Mouse (Mus musculus) common myeloid progenitor, adult 5-6 weeks (primary cell): ENCODE data around the gene Fam193a. TPM values are rescaled to one million over a fixed set of nuclear protein-coding genes. Genes with fewer than 3 reads are reported as not detected.

ENCODE experiments used
- ATAC-seq: replicated peaks from 2 replicates; pipeline ENCODE4 v1.8.0; 2016; ENCODE audit warnings: low read depth, mild to moderate bottlenecking, moderate TSS enrichment, inconsistent platforms; ENCODE audit not compliant: poor library complexity, severe bottlenecking
- total RNA-seq: library from RNA; stranded (forward); fragments of 200-1000, 187-1606 nt; gene quantifications from 2 replicates; pipeline ENCODE4 v1.2.3, GENCODE M21; 2017

Gene Fam193a
- total RNA-seq, 1 experiment from 2014 or later: 32.7 TPM

DNA sequence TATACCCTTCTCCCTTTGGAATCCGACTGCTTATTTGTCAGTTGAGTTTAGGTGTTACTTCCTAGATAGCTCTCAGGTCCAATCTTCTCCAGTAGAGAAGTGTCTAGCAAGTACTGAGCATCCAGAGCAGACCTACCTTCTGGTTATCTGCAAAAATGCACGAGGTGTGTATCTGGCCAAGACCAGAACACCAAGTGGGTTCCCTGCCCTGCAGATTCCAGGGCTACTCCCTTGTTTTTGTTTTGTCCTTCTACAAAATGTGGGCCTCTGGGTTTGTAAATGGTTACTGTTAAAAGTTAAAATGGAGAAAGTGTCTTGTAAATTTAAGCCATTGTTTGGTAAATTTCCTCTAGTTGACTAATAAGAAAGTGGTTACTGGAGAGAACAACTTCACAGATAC lies 70.0 kb downstream of the Fam193a start:
- no peak for ATAC-seq

DNA sequence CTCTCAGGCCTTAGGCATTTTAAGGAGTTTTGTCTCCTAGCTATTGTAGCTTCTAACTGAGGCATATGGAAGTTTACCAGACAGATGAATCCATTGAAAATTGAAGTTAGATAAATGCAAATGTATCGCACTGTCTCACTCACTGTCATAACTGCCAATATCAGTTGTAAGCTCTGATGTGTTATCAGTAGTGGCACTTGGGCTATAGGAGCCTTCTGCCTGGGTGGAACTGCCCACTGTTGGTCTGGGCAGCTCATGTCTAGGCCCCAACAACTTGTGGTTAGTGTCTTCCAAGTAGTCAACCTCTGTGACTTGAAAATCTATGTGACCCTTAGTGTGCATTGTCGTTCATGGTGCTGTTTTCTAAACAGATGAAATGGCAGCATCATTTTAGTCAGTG lies 72.1 kb downstream of the Fam193a start:
- ATAC-seq: no peak

DNA sequence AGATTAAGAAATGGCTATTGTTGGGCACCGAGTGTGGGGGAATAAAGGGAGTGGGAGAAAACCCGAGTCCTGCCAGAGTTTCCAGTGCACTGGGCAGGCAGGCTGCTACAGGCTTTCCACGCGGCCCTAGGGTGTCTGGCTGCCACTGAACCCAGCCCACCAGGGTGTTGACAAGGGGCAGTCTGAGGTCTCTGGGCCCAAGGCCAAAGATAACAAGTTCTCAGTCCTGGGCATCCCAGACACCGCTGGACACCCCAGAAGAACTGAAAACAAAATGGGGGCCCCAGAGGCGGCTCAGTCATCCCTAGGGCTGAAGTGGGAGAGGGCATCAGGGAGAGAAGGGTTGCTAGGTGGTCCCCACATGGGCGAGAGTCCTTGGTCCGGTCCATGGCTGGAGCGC lies 76.5 kb downstream of the Fam193a start:
- no peak for ATAC-seq

- ATAC-seq: no peak
These were observed 89.3 kb downstream of the Fam193a start for GRCm38 (mm10) chr5:34458994-34459393.

DNA sequence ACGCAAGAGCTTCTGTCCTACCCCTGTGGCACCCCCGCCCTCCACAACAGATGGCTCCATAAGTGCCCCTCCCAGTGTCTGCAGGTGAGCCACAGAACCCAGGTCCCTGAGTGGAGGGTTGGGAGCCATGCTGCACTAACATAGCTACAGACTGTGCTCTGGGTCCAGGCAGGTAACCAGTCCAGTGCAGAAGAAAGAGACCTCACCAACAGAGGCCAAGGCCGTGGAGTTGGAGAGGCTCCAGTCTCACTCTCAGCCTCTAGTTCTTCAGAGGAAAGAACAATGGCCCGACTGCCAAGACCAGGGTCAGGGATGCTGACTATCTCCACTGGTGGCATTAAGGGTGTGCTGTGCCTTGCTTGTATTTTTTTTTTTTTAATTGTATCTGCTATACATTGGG lies 91.6 kb downstream of the Fam193a start:
- no peak for ATAC-seq

GRCm38 (mm10) chr5:34461841-34462240 lies 92.1 kb downstream of the Fam193a start:
- no peak for ATAC-seq

- no peak for ATAC-seq
These were observed 96.3 kb downstream of the Fam193a start for GRCm38 (mm10) chr5:34466079-34466478.

- ATAC-seq: no peak
These were observed 96.9 kb downstream of the Fam193a start for GRCm38 (mm10) chr5:34466648-34467047.

DNA sequence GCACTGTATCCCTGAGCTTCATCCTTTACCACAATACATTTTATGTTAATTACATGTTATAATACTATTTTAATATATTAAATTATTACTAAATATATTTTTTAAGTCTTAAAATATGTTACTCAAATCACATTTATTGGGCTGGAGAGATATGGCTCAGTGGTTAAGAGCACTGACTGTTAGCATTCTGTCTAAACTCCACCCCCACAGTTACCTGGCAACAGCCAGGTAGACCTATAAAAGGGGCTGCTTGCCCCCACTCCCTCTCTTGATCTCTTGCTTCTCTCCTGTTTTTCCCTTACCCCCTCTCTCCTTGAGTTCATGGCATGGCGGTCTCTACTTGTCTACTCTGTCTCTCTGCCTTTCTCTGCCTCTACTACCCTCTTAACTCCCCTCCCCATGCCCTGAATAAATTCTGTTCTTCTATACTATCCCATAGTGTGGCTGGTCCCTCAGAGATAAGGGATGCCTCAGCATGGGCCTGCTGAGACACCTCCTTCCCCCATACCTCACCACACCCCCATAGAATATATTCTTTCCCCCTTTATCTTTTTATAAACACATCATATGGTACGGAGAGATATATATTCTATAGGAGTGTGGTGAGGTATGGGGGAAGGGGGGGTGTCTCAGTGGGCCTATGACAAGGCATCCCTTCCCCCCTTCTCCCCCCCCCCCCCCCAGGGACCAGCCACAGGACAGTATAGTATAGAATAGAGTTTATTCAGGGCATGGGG lies 98.5 kb downstream of the Fam193a start:
- no peak; the same call in 1 of the 2 replicates for ATAC-seq

- ATAC-seq: no peak
These were observed 111.2 kb downstream of the Fam193a start for GRCm38 (mm10) chr5:34480926-34481325.

DNA sequence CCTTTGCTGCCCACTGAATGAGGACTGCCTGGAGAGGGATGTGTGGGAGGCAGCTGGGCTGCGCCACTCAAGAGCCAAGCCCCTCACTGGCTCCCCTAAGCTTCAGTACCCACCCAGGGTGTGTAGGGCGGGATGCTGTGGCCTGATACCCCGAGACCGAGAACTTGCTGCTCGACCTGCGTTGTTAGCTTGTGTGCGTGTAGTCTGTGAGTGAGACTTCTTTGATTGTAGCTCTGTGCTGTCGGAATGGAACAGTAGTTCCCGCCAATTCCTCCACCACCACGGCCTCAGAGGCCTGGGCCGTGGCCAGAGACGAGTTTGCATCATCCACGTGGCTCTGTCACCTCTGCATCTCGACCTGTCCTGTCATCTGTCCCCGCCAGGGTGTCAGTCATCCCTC lies 116.0 kb downstream of the Fam193a start:
- ATAC-seq: no peak

GRCm38 (mm10) chr5:34487320-34488090 lies 117.8 kb downstream of the Fam193a start:
- ATAC-seq: no peak

DNA sequence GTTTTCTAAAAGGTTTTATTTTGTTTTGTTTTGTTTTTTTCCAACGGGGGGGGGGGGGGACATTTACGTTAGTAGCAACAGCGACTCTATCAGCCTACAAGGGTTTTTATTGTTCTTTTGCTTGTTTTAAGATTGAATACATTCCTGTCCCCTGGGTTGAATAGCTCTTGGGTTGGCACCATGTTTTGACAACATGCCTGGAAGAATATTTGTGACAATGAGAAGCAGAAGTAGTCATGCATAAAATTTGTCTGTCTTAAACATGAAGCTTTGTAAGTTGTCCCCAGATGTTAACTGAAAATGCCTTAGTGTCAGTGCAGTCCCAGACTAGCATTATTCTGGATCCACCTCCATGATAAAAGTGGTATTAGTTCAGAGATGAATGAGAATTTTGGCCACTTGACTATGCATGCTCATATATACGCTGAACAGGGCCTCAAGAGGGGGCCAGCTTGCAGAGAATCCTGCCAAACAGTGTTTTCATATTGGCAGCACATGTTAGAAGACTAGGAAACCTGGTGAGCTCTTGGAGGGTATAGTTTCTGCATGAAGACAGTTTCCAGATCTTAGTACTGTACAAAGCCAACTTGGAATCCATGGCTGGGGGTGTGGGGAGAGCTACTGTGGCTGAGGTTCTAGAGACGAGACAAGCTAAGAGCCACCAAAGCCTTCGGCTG lies 119.1 kb downstream of the Fam193a start:
- ATAC-seq: no peak

DNA sequence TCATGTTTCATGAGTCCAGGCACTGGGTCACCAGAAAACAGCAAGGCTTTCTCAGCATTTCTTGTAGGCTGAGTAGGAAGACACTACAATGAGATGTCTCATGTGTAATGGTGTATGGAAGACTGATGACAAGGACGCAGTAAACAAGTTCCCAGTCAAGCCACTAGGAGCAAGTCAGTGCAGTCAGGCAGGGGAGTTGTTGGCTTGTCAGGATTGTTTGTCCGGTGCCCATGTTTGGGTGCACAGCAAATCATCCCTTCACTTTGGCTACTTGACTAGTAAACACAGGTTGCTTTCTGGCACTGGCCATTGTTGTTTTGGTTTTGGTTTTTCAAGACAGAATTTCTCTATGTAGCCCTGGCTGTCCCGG lies 119.7 kb downstream of the Fam193a start:
- ATAC-seq: 0 out of 2 replicates have a peak, but pooled peaks have one; percentile 25

- no peak for ATAC-seq
These were observed 127.0 kb downstream of the Fam193a start for GRCm38 (mm10) chr5:34496745-34497144.

- no peak for ATAC-seq
These were observed 131.2 kb downstream of the Fam193a start for GRCm38 (mm10) chr5:34500886-34501285.

DNA sequence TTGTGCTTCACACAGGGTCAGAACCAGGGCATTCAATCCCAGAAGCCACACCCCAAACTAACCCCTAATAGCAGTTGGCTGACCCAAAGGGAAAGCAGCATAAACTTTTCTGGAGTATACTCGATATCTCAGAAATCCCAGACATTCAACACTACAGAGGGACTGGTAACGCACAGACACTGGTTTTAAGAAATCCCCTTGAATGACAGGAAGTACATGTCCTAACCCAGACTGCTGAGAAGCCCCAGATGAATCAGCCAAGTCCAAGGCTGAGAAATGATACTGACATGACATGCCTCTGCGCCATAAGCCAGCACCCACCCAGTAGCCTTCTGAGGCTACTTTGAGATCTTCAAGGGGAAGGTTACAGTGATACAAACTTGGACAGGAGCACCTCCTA lies 131.9 kb downstream of the Fam193a start:
- no peak for ATAC-seq

- no peak for ATAC-seq
These were observed 132.7 kb downstream of the Fam193a start for GRCm38 (mm10) chr5:34502411-34502810.

DNA sequence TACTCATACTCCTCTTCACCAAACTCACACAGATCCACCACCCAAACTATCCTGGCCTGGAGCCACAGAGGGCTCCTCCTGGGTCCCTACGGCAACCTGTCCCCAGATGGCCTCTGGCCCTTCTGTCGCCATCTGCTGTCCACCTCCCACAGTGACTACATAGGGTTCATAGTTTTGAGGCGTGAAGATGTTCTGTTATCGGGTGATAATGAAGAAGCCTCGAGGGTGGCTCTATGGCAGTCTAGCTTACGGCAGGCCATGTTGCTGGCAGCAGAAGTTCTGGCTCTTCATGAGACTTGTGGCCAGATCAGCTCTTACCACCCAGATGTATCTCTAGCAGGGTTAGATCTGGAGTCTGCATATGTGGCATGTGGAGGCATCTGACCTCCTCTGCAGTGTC lies 133.1 kb downstream of the Fam193a start:
- no peak for ATAC-seq

DNA sequence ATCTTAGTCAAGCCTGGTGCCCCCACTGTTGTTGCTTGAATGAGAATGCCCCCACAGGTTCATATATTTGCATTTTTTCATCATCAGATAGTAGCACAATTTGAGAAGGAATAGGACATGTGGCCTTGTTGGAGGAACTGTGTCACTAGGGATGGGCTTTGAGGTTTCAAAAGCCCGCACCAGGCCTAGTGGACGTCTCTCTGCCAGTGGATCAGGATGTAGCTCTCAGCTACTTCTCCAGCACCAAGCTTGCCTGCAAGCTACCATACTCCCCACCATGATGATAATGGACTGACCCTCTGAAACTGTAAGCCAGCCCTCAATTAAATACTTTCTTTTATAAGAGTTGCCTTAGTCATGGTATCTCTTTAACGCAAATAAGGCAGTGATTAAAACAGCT lies 142.8 kb downstream of the Fam193a start:
- ATAC-seq: no peak
